Mouse (Mus musculus): ENCODE data around the gene Prkce. TPM values are rescaled to one million over a fixed set of nuclear protein-coding genes. Genes with fewer than 3 reads are reported as not detected.

Prkce gene
- total RNA-seq, 1 experiment = 1.7 TPM

GRCm38 (mm10) chr17:86685263-86685662 lies 517.7 kb downstream of the Prkce start:
- in situ Hi-C loops (cut with MboI; ENCODE audit: low sequenced_read_pairs in 2 of 2, unreplicated experiment in 2 of 2) = no loop called here

GRCm38 (mm10) chr17:86687021-86687420 lies 519.4 kb downstream of the Prkce start:
- Histone ChIP-seq H3K36me3 (ENCODE audit: control insufficient read depth, insufficient read depth, low read length, poor library complexity, severe bottlenecking) (no peaks in the 10 kb centered on the region), H3K9ac (ENCODE audit: insufficient read depth, low read depth, low read length, poor library complexity, severe bottlenecking) (no peak overlapping the region), H3K4me1 (ENCODE audit: control insufficient read depth in 2 of 2, insufficient read depth in 2 of 2, low read length in 2 of 2, poor library complexity in 1 of 2) (no peaks in the 10 kb centered on the region), H3K9me3 (ENCODE audit: control insufficient read depth, insufficient read depth, low read depth, low read length) (no peaks in the 10 kb centered on the region), H3K4me3 (ENCODE audit: insufficient read depth in 1 of 2, low read depth in 1 of 2, low read length in 2 of 2, poor library complexity in 1 of 2, severe bottlenecking in 1 of 2) (no peak overlapping the region), H3K27ac (ENCODE audit: insufficient read depth, low read depth, low read length, poor library complexity, severe bottlenecking) (no peak overlapping the region)
- TF ChIP-seq MAFK (IDR thresholded peaks at IDR 0.05; ENCODE audit: insufficient read depth, low read depth, low read length) (no peak), CHD2 (IDR thresholded peaks at IDR 0.05; ENCODE audit: low read depth, low read length) (no peak), ZNF384 (IDR thresholded peaks at IDR 0.05; ENCODE audit: low read depth, low read length) (no peak), HCFC1 (IDR thresholded peaks at IDR 0.05; ENCODE audit: borderline replicate concordance, insufficient read depth, low read length) (no peak), ZC3H11A (IDR thresholded peaks at IDR 0.05; ENCODE audit: borderline replicate concordance, low read depth, low read length) (no peak)
- in situ Hi-C loops (cut with MboI; ENCODE audit: low sequenced_read_pairs in 2 of 2, unreplicated experiment in 2 of 2) = no loop called here
- no peak for DNase-seq (ENCODE audit: low read depth, low spot score)

More at GRCm38 (mm10) chr17:86685263-86685662, 517.7 kb downstream of the Prkce start:
- Histone ChIP-seq H3K36me3 (ENCODE audit: control insufficient read depth, insufficient read depth, low read length, poor library complexity, severe bottlenecking) (no peaks in the 10 kb centered on the region), H3K27ac (ENCODE audit: insufficient read depth, low read depth, low read length, poor library complexity, severe bottlenecking) (no peak overlapping the region), H3K9ac (ENCODE audit: insufficient read depth, low read depth, low read length, poor library complexity, severe bottlenecking) (no peak overlapping the region), H3K9me3 (ENCODE audit: control insufficient read depth, insufficient read depth, low read depth, low read length) (no peaks in the 10 kb centered on the region), H3K4me3 (ENCODE audit: insufficient read depth in 1 of 2, low read depth in 1 of 2, low read length in 2 of 2, poor library complexity in 1 of 2, severe bottlenecking in 1 of 2) (no peak overlapping the region), H3K4me1 (ENCODE audit: control insufficient read depth in 2 of 2, insufficient read depth in 2 of 2, low read length in 2 of 2, poor library complexity in 1 of 2) (no peaks in the 10 kb centered on the region)
- TF ChIP-seq ZNF384 (IDR thresholded peaks at IDR 0.05; ENCODE audit: low read depth, low read length) = no peak
- no peak for DNase-seq (ENCODE audit: low read depth, low spot score)

DNA sequence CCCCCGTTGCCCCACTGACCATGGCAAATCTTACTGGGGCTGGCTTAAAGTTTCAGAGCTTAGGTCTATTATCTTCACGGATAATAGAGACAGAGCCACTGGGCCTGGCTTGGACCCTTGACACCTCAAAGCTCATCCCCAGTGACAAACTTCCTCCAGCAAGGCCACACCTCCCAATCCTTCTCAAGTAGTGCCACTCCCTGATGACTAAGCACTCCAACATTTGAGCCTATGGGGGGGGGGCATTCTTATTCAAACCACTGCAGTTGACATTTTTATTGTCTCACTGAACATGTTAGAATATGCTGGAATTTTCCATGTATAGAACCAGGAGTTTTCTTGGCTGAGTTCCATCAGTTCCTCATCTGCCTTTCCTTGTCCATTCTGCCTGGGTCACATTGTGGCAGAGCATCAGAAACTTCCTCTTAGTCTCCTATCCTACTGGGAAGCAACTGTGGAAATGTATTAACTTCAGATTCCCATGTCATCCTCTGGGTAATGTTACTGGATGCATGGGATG lies 523.3 kb downstream of the Prkce start:
- Histone ChIP-seq H3K9me3 (ENCODE audit: control insufficient read depth, insufficient read depth, low read depth, low read length) (no peaks in the 10 kb centered on the region), H3K27ac (ENCODE audit: insufficient read depth, low read depth, low read length, poor library complexity, severe bottlenecking) (no peak overlapping the region), H3K9ac (ENCODE audit: insufficient read depth, low read depth, low read length, poor library complexity, severe bottlenecking) (no peak overlapping the region), H3K4me3 (ENCODE audit: insufficient read depth in 1 of 2, low read depth in 1 of 2, low read length in 2 of 2, poor library complexity in 1 of 2, severe bottlenecking in 1 of 2) (no peak overlapping the region), H3K36me3 (ENCODE audit: control insufficient read depth, insufficient read depth, low read length, poor library complexity, severe bottlenecking) (no peaks in the 10 kb centered on the region), H3K4me1 (ENCODE audit: control insufficient read depth in 2 of 2, insufficient read depth in 2 of 2, low read length in 2 of 2, poor library complexity in 1 of 2) (no peaks in the 10 kb centered on the region; a peak in 1 of 4 replicates)
- no peak for DNase-seq (ENCODE audit: low read depth, low spot score)
- TF ChIP-seq HCFC1 (IDR thresholded peaks at IDR 0.05; ENCODE audit: borderline replicate concordance, insufficient read depth, low read length) (no peak), CHD2 (IDR thresholded peaks at IDR 0.05; ENCODE audit: low read depth, low read length) (no peak), ZNF384 (IDR thresholded peaks at IDR 0.05; ENCODE audit: low read depth, low read length) (no peak), ZC3H11A (IDR thresholded peaks at IDR 0.05; ENCODE audit: borderline replicate concordance, low read depth, low read length) (no peak), MAFK (IDR thresholded peaks at IDR 0.05; ENCODE audit: insufficient read depth, low read depth, low read length) (peak; percentile 31; the same call in 1 of the 2 replicates)
- in situ Hi-C loops (cut with MboI; ENCODE audit: low sequenced_read_pairs in 2 of 2, unreplicated experiment in 2 of 2) = no loop called here

GRCm38 (mm10) chr17:86697751-86698150 lies 530.2 kb downstream of the Prkce start:
- no peak overlapping the region for H3K27ac ChIP-seq (ENCODE audit: insufficient read depth, low read depth, low read length, poor library complexity, severe bottlenecking)
- no peak for DNase-seq (ENCODE audit: low read depth, low spot score)
- H3K9ac ChIP-seq (ENCODE audit: insufficient read depth, low read depth, low read length, poor library complexity, severe bottlenecking) = no peak overlapping the region
- H3K36me3 ChIP-seq (ENCODE audit: control insufficient read depth, insufficient read depth, low read length, poor library complexity, severe bottlenecking) = no peaks in the 10 kb centered on the region
- in situ Hi-C loops (cut with MboI; ENCODE audit: low sequenced_read_pairs in 2 of 2, unreplicated experiment in 2 of 2) = no loop called here
- no peak overlapping the region for H3K4me3 ChIP-seq (ENCODE audit: insufficient read depth in 1 of 2, low read depth in 1 of 2, low read length in 2 of 2, poor library complexity in 1 of 2, severe bottlenecking in 1 of 2)
- no peaks in the 10 kb centered on the region for H3K9me3 ChIP-seq (ENCODE audit: control insufficient read depth, insufficient read depth, low read depth, low read length)
- TF ChIP-seq MAFK (IDR thresholded peaks at IDR 0.05; ENCODE audit: insufficient read depth, low read depth, low read length) = no peak
- no peak for TF ChIP-seq CHD2 (IDR thresholded peaks at IDR 0.05; ENCODE audit: low read depth, low read length)
- TF ChIP-seq ZC3H11A (IDR thresholded peaks at IDR 0.05; ENCODE audit: borderline replicate concordance, low read depth, low read length) = no peak
- no peak for TF ChIP-seq ZNF384 (IDR thresholded peaks at IDR 0.05; ENCODE audit: low read depth, low read length)
- no peak for TF ChIP-seq HCFC1 (IDR thresholded peaks at IDR 0.05; ENCODE audit: borderline replicate concordance, insufficient read depth, low read length)
- H3K4me1 ChIP-seq (ENCODE audit: control insufficient read depth in 2 of 2, insufficient read depth in 2 of 2, low read length in 2 of 2, poor library complexity in 1 of 2) = no peaks in the 10 kb centered on the region; a peak in 1 of 4 replicates

DNA sequence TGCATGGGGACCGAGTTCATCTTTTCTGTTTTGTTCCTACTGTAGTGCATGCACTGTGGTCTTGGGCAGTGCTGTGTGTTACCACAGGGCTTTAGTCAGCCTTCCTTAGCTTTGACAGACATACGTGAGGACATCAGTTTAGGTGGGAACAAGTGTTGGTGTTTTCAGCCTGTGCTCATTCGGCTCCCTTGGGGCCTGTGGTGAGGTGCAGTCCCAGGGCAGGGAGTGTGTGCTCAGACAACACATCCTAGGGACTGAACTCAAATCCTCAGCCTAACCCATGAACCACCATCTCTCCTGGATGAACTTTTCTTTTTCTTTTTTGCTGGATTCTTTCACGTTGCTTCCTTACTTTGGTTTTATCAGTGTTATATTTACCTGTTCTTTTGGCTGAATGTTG lies 535.8 kb downstream of the Prkce start:
- DNase-seq (ENCODE audit: low read depth, low spot score) = no peak
- no peaks in the 10 kb centered on the region for H3K36me3 ChIP-seq (ENCODE audit: control insufficient read depth, insufficient read depth, low read length, poor library complexity, severe bottlenecking)
- in situ Hi-C loops (cut with MboI; ENCODE audit: low sequenced_read_pairs in 2 of 2, unreplicated experiment in 2 of 2) = no loop called here
- TF ChIP-seq MAFK (IDR thresholded peaks at IDR 0.05; ENCODE audit: insufficient read depth, low read depth, low read length) = no peak
- no peak for TF ChIP-seq ZNF384 (IDR thresholded peaks at IDR 0.05; ENCODE audit: low read depth, low read length)
- TF ChIP-seq HCFC1 (IDR thresholded peaks at IDR 0.05; ENCODE audit: borderline replicate concordance, insufficient read depth, low read length) = no peak
- TF ChIP-seq CHD2 (IDR thresholded peaks at IDR 0.05; ENCODE audit: low read depth, low read length) = no peak
- TF ChIP-seq ZC3H11A (IDR thresholded peaks at IDR 0.05; ENCODE audit: borderline replicate concordance, low read depth, low read length) = no peak
- no peaks in the 10 kb centered on the region for H3K4me1 ChIP-seq (ENCODE audit: control insufficient read depth in 2 of 2, insufficient read depth in 2 of 2, low read length in 2 of 2, poor library complexity in 1 of 2)
- H3K4me3 ChIP-seq (ENCODE audit: insufficient read depth in 1 of 2, low read depth in 1 of 2, low read length in 2 of 2, poor library complexity in 1 of 2, severe bottlenecking in 1 of 2) = no peak overlapping the region
- H3K27ac ChIP-seq (ENCODE audit: insufficient read depth, low read depth, low read length, poor library complexity, severe bottlenecking) = no peak overlapping the region
- H3K9ac ChIP-seq (ENCODE audit: insufficient read depth, low read depth, low read length, poor library complexity, severe bottlenecking) = no peak overlapping the region
- no peaks in the 10 kb centered on the region for H3K9me3 ChIP-seq (ENCODE audit: control insufficient read depth, insufficient read depth, low read depth, low read length)
